Mouse (Mus musculus): ENCODE measurements at regions not wholly inside any gene's neighbourhood (a gene's known extent, or its start where the extent isn't known, plus 50 kb on each side); places are given as distances from the start of the nearest gene placed in this dataset.

DNA sequence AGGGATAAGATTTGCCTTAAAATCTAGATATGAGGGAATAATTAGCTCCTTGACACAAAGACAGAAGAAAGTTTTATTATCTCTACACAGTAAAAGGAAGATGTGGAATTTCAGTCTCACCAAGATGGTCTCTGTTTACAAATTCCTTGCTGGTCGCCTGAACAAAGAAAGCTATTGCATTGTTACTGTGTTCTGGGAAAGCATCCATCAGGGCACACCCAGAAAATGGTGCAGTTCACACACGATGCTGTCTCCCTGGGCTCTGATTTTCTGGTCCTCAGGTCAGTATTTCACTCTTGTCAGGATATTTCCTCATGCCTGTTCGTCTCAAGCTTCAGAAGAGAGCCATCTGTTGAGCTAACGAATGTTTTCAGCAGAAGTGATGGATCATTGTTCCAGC is 267.2 kb upstream of the Gadl1 start:
- Histone ChIP-seq H3K27ac (no peak overlapping the region), H3K36me3 (ENCODE audit: insufficient read depth, low read length) (no peaks in the 10 kb centered on the region), H3K4me2 (ENCODE audit: low read length) (no peak overlapping the region), H3K9me3 (replicated peaks; ENCODE audit: low read length) (no peaks in the 10 kb centered on the region), H3K9ac (ENCODE audit: low read depth, low read length) (no peak overlapping the region), H3K27me3 (ENCODE audit: insufficient read depth, low read length) (no peaks in the 10 kb centered on the region), H3K4me1 (replicated peaks; ENCODE audit: insufficient read depth, low read length) (no peaks in the 10 kb centered on the region), H3K4me3 (replicated peaks; ENCODE audit: low read depth, low read length) (no peak overlapping the region)
- no peak for TF ChIP-seq CTCF (IDR thresholded peaks at IDR 0.05; ENCODE audit: low read depth)
- no peak for ATAC-seq (replicated peaks; ENCODE audit: low FRiP score, low read depth)
- WGBS, result 15% methylated on average over 4 of the region's 4 CpGs
- DNase-seq (ENCODE audit: low spot score), result no peak

DNA sequence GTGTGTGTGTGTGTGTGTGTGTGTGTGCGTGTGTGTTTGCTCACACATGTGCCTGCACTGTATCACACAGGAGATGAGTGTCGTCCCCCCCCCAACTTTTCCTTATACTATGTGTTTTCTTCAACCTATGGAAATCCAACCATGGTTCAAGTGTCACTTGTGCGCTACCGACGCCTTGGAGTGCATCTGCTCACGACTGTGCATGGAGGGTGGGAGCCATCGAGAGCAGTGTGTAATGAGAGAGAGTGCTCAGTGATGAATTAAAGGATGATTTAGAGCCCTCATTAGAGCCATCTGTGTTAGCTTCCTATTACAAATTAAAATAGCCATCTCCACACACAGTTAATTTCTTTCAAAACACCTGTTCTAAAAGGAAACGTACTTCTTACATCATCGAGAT is 264.3 kb upstream of the Gadl1 start:
- no peak overlapping the region for H3K4me3 ChIP-seq (replicated peaks; ENCODE audit: low read depth, low read length)
- WGBS, result 59% methylated on average over 9 of the region's 9 CpGs
- H3K4me1 ChIP-seq (replicated peaks; ENCODE audit: insufficient read depth, low read length), result no peaks in the 10 kb centered on the region
- no peak for ATAC-seq (replicated peaks; ENCODE audit: low FRiP score, low read depth)
- H3K27ac ChIP-seq, result no peak overlapping the region
- H3K36me3 ChIP-seq (ENCODE audit: insufficient read depth, low read length), result no peaks in the 10 kb centered on the region
- no peaks in the 10 kb centered on the region for H3K9me3 ChIP-seq (replicated peaks; ENCODE audit: low read length)
- H3K27me3 ChIP-seq (ENCODE audit: insufficient read depth, low read length), result no peaks in the 10 kb centered on the region
- no peak overlapping the region for H3K9ac ChIP-seq (ENCODE audit: low read depth, low read length)
- TF ChIP-seq CTCF (IDR thresholded peaks at IDR 0.05; ENCODE audit: low read depth), result no peak
- no peak overlapping the region for H3K4me2 ChIP-seq (ENCODE audit: low read length)
- DNase-seq (ENCODE audit: low spot score), result no peak

DNA sequence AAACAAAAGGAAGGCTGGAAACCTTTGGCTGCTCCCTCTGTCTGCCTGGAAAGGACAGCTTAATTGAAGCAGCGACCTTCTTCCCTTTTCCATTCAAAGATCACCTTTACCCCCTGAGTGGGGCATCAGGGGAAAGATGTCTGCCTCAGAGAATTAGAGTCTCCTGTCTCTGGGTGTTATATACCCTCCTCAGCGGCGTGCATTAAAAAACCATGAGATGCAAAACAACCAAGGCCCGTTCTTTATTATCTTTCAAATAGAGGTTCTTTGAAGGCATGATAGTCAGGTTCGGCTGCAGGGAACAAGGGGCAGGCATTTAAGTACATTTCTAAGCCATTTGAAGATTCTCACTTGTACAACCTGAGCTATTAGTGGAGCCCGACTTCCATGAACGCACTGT is 263.0 kb upstream of the Gadl1 start:
- no peaks in the 10 kb centered on the region for H3K4me1 ChIP-seq (replicated peaks; ENCODE audit: insufficient read depth, low read length)
- no peaks in the 10 kb centered on the region for H3K36me3 ChIP-seq (ENCODE audit: insufficient read depth, low read length)
- no peak overlapping the region for H3K27ac ChIP-seq
- H3K4me2 ChIP-seq (ENCODE audit: low read length), result no peak overlapping the region
- DNase-seq (ENCODE audit: low spot score) (no peak), ATAC-seq (replicated peaks; ENCODE audit: low FRiP score, low read depth) (no peak)
- H3K9ac ChIP-seq (ENCODE audit: low read depth, low read length), result no peak overlapping the region
- no peaks in the 10 kb centered on the region for H3K27me3 ChIP-seq (ENCODE audit: insufficient read depth, low read length)
- no peak overlapping the region for H3K4me3 ChIP-seq (replicated peaks; ENCODE audit: low read depth, low read length)
- TF ChIP-seq CTCF (IDR thresholded peaks at IDR 0.05; ENCODE audit: low read depth), result no peak
- WGBS, result 51% methylated on average over 7 of the region's 7 CpGs
- no peaks in the 10 kb centered on the region for H3K9me3 ChIP-seq (replicated peaks; ENCODE audit: low read length)

DNA sequence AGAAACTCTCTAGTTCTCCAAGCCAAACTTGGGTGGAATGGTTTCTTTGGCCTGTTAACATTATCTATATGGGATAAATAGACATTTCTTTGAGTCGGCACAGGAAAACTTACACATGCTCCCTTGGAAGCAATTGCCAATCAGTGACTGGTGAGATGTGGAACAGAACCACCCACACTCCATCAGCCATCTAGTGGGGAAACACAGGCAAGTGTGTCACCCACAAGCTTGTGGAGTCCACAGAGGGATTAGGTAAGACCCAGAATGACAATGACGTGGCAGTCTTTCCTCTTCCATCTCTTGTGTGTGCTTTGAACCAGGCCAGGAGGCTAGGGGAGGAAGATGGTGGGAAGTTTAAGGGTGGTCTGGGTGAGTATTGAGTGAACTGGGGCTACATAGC is 257.5 kb upstream of the Gadl1 start:
- Histone ChIP-seq H3K4me2 (ENCODE audit: low read length) (no peak overlapping the region), H3K27ac (no peak overlapping the region), H3K9me3 (replicated peaks; ENCODE audit: low read length) (no peaks in the 10 kb centered on the region), H3K36me3 (ENCODE audit: insufficient read depth, low read length) (no peaks in the 10 kb centered on the region), H3K9ac (ENCODE audit: low read depth, low read length) (no peak overlapping the region), H3K4me3 (replicated peaks; ENCODE audit: low read depth, low read length) (no peak overlapping the region), H3K27me3 (ENCODE audit: insufficient read depth, low read length) (no peaks in the 10 kb centered on the region), H3K4me1 (replicated peaks; ENCODE audit: insufficient read depth, low read length) (no peaks in the 10 kb centered on the region)
- DNase-seq (ENCODE audit: low spot score) (no peak), ATAC-seq (replicated peaks; ENCODE audit: low FRiP score, low read depth) (no peak)
- no peak for TF ChIP-seq CTCF (IDR thresholded peaks at IDR 0.05; ENCODE audit: low read depth)
- 91% methylated on average over 2 of the region's 2 CpGs for WGBS

DNA sequence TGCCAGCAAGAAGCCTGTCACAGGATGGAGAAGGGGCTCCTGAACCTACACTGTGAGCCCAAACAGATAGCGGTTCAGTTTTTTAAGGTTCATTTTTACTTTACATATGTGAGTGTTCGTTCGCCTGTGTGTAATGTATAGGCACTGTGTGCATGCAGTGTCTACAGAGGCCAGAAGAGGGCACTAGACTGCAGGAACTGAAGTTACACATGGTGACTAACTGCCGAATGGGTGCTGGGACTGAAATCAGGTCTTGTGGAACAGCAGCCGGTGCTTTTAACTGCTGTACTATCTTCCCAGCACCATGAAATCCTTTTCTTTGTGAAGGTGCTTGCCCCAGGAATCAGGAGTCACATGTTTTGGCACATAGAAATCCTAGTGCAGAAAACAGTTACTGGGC is 256.1 kb upstream of the Gadl1 start:
- Histone ChIP-seq H3K4me3 (replicated peaks; ENCODE audit: low read depth, low read length) (no peak overlapping the region), H3K9ac (ENCODE audit: low read depth, low read length) (no peak overlapping the region), H3K4me1 (replicated peaks; ENCODE audit: insufficient read depth, low read length) (no peaks in the 10 kb centered on the region), H3K27me3 (ENCODE audit: insufficient read depth, low read length) (no peaks in the 10 kb centered on the region), H3K4me2 (ENCODE audit: low read length) (no peak overlapping the region), H3K36me3 (ENCODE audit: insufficient read depth, low read length) (no peaks in the 10 kb centered on the region), H3K9me3 (replicated peaks; ENCODE audit: low read length) (no peaks in the 10 kb centered on the region), H3K27ac (no peak overlapping the region)
- no peak for DNase-seq (ENCODE audit: low spot score)
- TF ChIP-seq CTCF (IDR thresholded peaks at IDR 0.05; ENCODE audit: low read depth), result peak; percentile 8; the same call in 1 of the 2 replicates
- ATAC-seq (replicated peaks; ENCODE audit: low FRiP score, low read depth), result no peak
- 98% methylated on average over 5 of the region's 5 CpGs for WGBS

DNA sequence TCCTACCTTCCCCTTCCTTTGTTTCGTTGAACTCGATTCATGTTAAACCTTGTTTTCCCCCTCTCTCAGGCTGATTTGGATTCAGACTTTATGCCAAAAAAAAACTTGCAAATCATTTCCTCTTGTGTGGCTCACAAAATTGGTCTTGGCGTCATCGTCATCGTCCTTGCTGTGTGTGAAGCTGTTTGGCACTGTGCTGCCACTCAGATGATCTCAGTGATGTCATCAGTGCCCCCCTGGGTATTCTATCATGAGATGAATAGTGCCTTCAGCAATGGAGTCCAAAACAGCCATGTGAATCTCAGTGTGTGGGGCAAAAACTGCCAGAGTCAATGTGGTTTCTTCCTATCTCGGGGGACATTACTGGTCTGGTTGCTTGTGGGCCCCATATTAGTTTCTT is 254.3 kb upstream of the Gadl1 start:
- Histone ChIP-seq H3K9me3 (replicated peaks; ENCODE audit: low read length) (no peaks in the 10 kb centered on the region), H3K27ac (no peak overlapping the region), H3K9ac (ENCODE audit: low read depth, low read length) (no peak overlapping the region), H3K36me3 (ENCODE audit: insufficient read depth, low read length) (no peaks in the 10 kb centered on the region), H3K4me3 (replicated peaks; ENCODE audit: low read depth, low read length) (no peak overlapping the region), H3K27me3 (ENCODE audit: insufficient read depth, low read length) (no peaks in the 10 kb centered on the region), H3K4me1 (replicated peaks; ENCODE audit: insufficient read depth, low read length) (no peaks in the 10 kb centered on the region), H3K4me2 (ENCODE audit: low read length) (no peak overlapping the region)
- DNase-seq (ENCODE audit: low spot score) (no peak), ATAC-seq (replicated peaks; ENCODE audit: low FRiP score, low read depth) (no peak)
- 91% methylated on average over 6 of the region's 6 CpGs for WGBS
- TF ChIP-seq CTCF (IDR thresholded peaks at IDR 0.05; ENCODE audit: low read depth), result no peak

DNA sequence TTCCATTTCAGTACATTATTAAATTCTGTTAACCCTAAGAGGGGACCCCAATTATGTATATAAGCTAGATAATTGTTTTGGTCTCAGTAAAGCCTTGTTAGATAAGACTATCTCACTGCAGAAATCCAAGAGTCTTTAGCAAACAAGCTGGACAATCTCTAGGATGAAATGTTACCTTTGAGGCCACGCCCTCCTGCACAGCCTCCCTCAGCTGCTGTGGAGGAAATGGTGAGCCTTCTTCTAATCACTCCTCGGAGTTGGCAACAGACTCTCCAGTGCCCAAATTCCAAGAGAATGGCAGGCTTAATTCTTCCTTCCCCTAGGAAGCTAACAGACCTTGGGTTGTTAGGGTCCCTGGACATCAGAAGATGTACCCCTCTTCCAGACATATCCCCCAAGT is 252.7 kb upstream of the Gadl1 start:
- TF ChIP-seq CTCF (IDR thresholded peaks at IDR 0.05; ENCODE audit: low read depth), result no peak
- Histone ChIP-seq H3K9me3 (replicated peaks; ENCODE audit: low read length) (no peaks in the 10 kb centered on the region), H3K9ac (ENCODE audit: low read depth, low read length) (no peak overlapping the region), H3K4me3 (replicated peaks; ENCODE audit: low read depth, low read length) (no peak overlapping the region), H3K4me2 (ENCODE audit: low read length) (no peak overlapping the region), H3K36me3 (ENCODE audit: insufficient read depth, low read length) (no peaks in the 10 kb centered on the region), H3K27ac (no peak overlapping the region), H3K4me1 (replicated peaks; ENCODE audit: insufficient read depth, low read length) (no peaks in the 10 kb centered on the region), H3K27me3 (ENCODE audit: insufficient read depth, low read length) (no peaks in the 10 kb centered on the region)
- DNase-seq (ENCODE audit: low spot score) (no peak), ATAC-seq (replicated peaks; ENCODE audit: low FRiP score, low read depth) (no peak)
- WGBS, result 49% methylated on average over 2 of the region's 2 CpGs

Measured in kidney, postnatal 0 days (tissue).